Mouse (Mus musculus): ENCODE data around the gene Cdk2ap1.
"Not testable (repeated sequence)": the region's sequence is repeated elsewhere in the genome, so short reads cannot be mapped to it uniquely, and the experiment has no call there.

Gene Cdk2ap1

DNA sequence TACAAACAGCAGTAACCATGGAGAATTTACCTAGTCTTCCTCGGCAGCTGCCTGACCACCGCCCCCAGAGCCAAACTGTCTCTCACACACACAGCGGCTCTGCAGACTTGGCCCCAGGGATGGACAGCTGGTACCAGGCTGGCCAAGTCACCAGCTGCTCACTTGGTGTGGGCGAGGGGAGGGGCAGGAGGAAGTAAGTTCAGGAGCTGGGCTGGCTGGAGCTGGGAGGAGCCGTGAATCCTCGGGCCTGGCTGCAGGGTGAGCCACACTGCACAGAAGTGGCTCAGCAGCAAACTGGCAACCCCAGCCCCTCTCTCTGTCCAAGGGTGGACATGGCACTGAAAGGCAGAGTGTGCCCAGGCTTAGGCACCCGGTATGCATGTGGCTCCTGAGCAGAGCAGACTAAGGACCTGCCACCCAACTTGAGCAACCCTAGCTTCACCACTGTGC, 11.7 kb downstream of the Cdk2ap1 start:
- peak; percentile 72 to 84 for DNase-seq

DNA sequence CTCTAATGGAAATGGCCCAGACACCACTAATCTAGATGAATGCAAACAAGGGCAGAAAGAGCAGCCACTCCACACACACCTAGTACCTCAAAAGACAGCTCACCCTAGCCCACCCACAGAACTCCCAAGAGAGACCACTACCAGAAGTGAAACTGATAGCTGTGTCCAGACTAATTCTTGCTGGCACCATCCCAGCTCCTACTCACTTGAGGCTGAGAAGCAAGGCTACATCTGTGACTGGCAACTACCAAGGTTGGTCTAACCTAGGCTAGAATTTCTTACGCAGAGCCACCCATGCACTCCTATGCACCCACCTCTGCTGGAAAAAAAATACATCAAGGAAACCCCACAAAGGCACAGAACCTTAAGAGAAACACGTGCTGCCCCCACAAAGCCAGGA, 12.5 kb downstream of the Cdk2ap1 start:
- no peak for DNase-seq

DNA sequence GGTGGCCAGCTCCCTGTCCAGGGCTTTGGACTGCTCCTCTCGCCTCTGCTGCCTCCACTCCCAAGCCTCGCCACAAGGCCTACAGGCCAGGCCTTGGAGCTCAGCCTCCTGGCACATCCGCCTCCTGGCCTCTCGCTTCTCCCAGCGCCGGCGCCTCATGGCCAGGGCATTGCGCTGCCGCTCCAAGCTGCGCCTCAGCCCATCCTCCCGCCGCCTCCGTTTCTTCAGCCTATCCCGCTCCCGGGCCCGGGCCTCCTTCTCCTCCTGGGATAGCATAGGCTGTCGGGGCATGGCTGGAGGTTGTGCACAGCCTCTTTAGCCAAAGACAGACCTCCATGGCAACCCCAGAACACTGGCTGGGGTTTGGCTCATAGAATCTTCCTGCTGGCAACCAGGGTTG, 13.7 kb downstream of the Cdk2ap1 start:
- peak; percentile 6 to 9 for DNase-seq

- no peak for DNase-seq
Observed at GRCm38 (mm10) chr5:124342897-124343296, 20.0 kb downstream of the Cdk2ap1 start.

- peak; percentile 55 to 69 for DNase-seq
Observed at GRCm38 (mm10) chr5:124341753-124342339, 21.0 kb downstream of the Cdk2ap1 start.

- DNase-seq, result no peak
Observed at GRCm38 (mm10) chr5:124338791-124339190, 24.1 kb downstream of the Cdk2ap1 start.

DNA sequence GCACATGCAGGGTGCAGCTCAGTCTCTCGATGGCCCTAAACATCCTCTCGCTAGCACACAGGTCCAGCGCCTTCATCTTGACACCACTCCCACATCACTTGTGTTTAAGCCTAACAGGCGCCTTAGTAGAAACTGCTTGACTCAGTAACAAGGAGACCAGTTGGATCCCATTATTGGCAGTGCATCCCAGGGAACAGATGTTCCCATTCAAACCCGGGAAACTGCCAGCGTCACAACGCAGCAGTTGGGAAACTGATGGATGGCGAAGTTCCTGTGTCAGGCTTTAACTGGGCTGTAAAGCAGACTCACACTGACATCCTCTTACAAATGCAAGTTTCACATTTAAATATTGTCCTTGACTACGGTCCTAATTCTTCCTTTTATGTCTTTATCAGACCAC, 25.0 kb downstream of the Cdk2ap1 start:
- DNase-seq, result peak; percentile 71 to 75

DNA sequence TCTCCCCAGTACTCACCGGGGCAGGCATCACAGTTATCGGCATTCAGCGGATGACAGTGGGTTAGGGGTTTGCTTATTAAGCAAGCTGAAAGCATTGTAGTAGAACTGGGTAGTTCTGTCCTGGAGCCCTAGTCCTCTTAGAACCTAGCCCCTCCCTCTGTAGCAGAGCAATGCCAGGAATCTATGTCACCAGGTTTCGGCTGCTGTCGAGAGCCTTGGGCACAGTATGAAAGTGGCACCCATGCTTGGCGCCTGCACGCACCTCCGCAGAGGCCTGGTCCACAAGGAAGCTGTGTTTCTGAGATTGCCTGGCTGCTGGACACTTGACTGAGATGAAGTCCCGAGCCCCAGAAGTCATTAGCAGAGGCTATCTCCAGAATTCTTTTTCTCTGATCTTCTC, 25.8 kb downstream of the Cdk2ap1 start:
- DNase-seq, result peak in 1 of 2 experiments; percentile 13

DNA sequence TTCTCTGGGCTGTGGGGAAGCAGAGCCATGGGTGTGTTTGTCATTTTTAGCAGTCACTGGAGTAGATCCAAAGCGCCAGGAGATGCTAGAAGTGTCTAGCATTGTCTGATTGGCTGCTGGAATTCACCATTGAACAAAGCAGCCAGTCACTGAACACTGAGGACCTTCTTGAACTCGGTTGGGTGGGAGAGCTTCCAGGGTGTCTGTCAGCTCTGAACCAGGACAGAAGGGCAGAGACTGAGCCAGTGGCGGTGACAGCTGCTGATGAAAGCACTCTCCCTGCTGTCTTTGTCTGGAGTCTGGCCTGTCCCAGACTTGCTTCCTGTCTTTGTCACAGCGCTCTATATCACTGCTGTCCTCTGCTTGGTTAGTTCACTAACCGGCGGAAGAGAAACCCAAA, 28.5 kb downstream of the Cdk2ap1 start:
- peak; percentile 70 to 79 for DNase-seq

- DNase-seq, result no peak
Observed at GRCm38 (mm10) chr5:124330086-124330485, 32.8 kb downstream of the Cdk2ap1 start.

- peak; percentile 100 for DNase-seq
Observed at GRCm38 (mm10) chr5:124327510-124328364, 35.1 kb downstream of the Cdk2ap1 start, which contains the start of the genes Mphosph9 and 2810006K23Rik. Mphosph9 (minus strand) TSS chr5:124327972. 2810006K23Rik (plus strand) TSS chr5:124328089.

GRCm38 (mm10) chr5:124326829-124327228, 36.1 kb downstream of the Cdk2ap1 start:
- DNase-seq, result peak in 1 of 2 experiments; percentile 10

- no peak for DNase-seq
Observed at GRCm38 (mm10) chr5:124317648-124318047, 45.2 kb downstream of the Cdk2ap1 start.

- DNase-seq, result no peak
Observed at GRCm38 (mm10) chr5:124315941-124316340, 46.9 kb downstream of the Cdk2ap1 start.

DNA sequence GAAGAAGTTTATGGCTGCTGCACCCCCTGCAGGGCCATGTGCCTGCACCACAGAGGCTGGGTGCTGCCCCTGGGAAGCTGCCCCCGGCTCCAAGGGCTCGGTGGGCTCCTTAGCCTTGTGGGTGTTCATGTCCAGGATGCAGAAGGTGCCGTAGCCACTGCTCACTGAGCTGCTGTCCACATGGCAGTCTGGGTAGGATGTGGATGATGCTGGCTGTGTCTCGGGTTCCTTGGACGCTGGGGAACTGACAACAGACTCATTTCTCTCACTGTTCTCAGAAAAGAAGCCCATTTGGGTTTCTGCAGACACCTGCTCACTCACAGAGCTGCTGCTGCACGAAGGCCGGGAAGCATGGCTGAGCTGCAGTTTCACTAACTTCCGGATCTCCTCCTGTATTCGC, 47.4 kb downstream of the Cdk2ap1 start:
- DNase-seq, result no peak

GRCm38 (mm10) chr5:124310091-124310490, 52.8 kb downstream of the Cdk2ap1 start:
- no peak for DNase-seq

DNA sequence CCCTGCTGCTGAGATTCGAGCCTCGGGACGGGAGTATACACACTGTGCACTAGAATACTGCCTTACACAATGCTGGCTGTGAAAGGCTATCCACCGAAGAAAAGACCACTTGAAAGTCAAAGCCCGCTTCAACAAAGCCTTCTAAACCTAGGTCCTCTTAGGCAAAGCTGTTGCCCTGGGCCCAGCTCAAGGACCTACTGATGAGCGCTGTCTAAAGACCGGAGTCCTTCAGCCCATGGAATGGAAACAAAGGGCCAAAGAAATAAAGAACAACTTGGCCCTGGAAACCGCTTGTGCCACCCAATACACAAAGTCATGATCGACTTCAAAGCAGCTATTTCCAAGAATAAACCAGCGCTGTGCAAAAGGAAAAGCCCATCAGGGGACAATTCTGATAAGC, 53.7 kb downstream of the Cdk2ap1 start:
- DNase-seq, result no peak

GRCm38 (mm10) chr5:124302853-124303252, 60.0 kb downstream of the Cdk2ap1 start:
- not testable (repeated sequence) for DNase-seq

DNA sequence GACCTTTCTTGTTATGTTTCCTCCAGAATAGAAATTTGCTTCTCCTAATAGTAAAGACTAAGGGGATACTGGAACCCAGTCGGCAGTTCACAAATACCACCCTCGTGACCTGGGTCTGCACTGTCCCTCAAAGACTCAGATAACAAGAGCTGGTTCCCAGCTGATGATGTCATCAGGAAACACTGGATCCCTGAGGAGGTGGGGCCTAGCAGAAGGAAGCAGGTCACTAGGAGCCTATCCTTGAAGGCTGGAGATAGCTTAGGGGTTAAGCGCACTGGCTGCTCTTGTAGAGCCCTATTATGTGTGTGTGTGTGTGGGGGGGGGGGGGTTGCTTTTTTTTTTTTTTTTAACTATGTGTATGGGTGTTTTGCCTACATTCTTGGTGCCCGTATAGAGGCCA, 62.8 kb downstream of the Cdk2ap1 start:
- DNase-seq, result no peak

- not testable (repeated sequence) for DNase-seq
Observed at GRCm38 (mm10) chr5:124299307-124299706, 63.6 kb downstream of the Cdk2ap1 start.

DNA sequence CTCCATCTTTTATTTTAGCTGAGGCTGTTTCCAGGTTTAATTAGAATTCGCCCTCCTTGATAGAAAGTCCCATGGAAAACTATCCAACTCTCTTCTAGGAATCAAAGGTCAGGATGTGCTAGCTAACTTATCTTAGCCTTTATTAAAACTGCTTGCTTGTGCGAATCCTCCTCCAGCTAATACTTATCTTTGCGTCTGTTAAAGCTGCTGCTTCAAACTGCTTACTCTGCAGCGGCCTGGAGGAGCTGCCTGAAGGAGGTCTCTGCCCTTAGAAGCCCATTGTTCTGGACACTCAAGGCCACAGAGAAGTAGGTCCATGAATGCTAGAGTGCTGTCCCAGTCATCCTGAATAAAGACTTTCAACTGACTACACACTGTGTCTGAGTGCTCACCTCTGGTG, 66.4 kb downstream of the Cdk2ap1 start:
- DNase-seq, result no peak
